Mouse (Mus musculus) CH12.LX (cell line): ENCODE measurements around the gene Haao.

Source experiments
- CHD2 ChIP-seq: IDR thresholded peaks from 2 replicates; pipeline ENCODE4 v1.6.1; 2011; ENCODE audit warnings: low read length, improper control_type of control experiment
- CTCF ChIP-seq, 2 experiments: IDR thresholded peaks in 1 of 2; conservative IDR thresholded peaks in 1 of 2; 2 replicates each; pipeline ENCODE4 v1.5.1; 2011 to 2012; ENCODE audit warnings: low read depth in 2 of 2, low read length in 2 of 2, improper control_type of control experiment in 1 of 2, inconsistent platforms in 1 of 2, mild to moderate bottlenecking in 1 of 2, moderate library complexity in 1 of 2
- E2F4 ChIP-seq: IDR thresholded peaks from 2 replicates; pipeline ENCODE4 v1.6.1; 2011; ENCODE audit warnings: low read depth, low read length, improper control_type of control experiment; ENCODE audit not compliant: insufficient replicate concordance
- EP300 ChIP-seq: IDR thresholded peaks from 2 replicates; pipeline ENCODE4 v1.6.1; 2011; ENCODE audit warnings: low read length, improper control_type of control experiment
- JUND ChIP-seq: conservative IDR thresholded peaks from 2 replicates; pipeline ENCODE4 v1.6.1; 2011; ENCODE audit warnings: low read depth, low read length, improper control_type of control experiment
- KAT2A ChIP-seq: IDR thresholded peaks from 2 replicates; pipeline ENCODE4 v1.6.1; 2012; ENCODE audit warnings: low read length, improper control_type of control experiment, inconsistent platforms; ENCODE audit not compliant: insufficient replicate concordance
- MAFK ChIP-seq: IDR thresholded peaks from 2 replicates; pipeline ENCODE4 v1.6.1; 2011; ENCODE audit warnings: low read length, improper control_type of control experiment; ENCODE audit not compliant: insufficient replicate concordance
- MAX ChIP-seq: IDR thresholded peaks from 2 replicates; pipeline ENCODE4 v1.6.1; 2011; ENCODE audit warnings: low read length, improper control_type of control experiment
- MEF2A ChIP-seq: IDR thresholded peaks from 2 replicates; pipeline ENCODE4 v1.6.1; 2014; ENCODE audit warnings: low read depth, mild to moderate bottlenecking, inconsistent platforms, low read length, improper control_type of control experiment, borderline replicate concordance
- MYC ChIP-seq: IDR thresholded peaks from 2 replicates; pipeline ENCODE4 v1.6.1; 2011; ENCODE audit warnings: low read depth, mild to moderate bottlenecking, improper control_type of control experiment, low read length
- POLR2A ChIP-seq: IDR thresholded peaks from 2 replicates; pipeline ENCODE4 v1.6.1; 2011; ENCODE audit warnings: low read depth, mild to moderate bottlenecking, improper control_type of control experiment, low read length
- POLR2AphosphoS2 ChIP-seq: IDR thresholded peaks from 2 replicates; pipeline ENCODE4 v1.6.1; 2011; ENCODE audit warnings: low read depth, low read length, improper control_type of control experiment
- TCF12 ChIP-seq: IDR thresholded peaks from 2 replicates; pipeline ENCODE4 v1.6.1; 2014; ENCODE audit warnings: low read depth, mild to moderate bottlenecking, inconsistent platforms, low read length, improper control_type of control experiment
- USF2 ChIP-seq: conservative IDR thresholded peaks from 2 replicates; pipeline ENCODE4 v1.6.1; 2011; ENCODE audit warnings: low read depth, low read length, improper control_type of control experiment

- TF ChIP-seq KAT2A (no peak), CHD2 (no peak), MAX (no peak), MEF2A (no peak), POLR2A (no peak), CTCF (conservative IDR thresholded peaks at IDR 0.05 in 1 of 2, IDR thresholded peaks at IDR 0.05 in 1 of 2; ENCODE audit: low read depth in 2 of 2, low read length in 2 of 2) (no peak), MAFK (no peak), EP300 (no peak), TCF12 (no peak), POLR2AphosphoS2 (no peak), USF2 (no peak), JUND (no peak), MYC (no peak), E2F4 (no peak)
Observed at GRCm38 (mm10) chr17:83812200-83812944, 35.4 kb downstream of the Haao start.
